Mouse (Mus musculus) thymus, adult 2 months (tissue): ENCODE measurements at regions not wholly inside any gene's neighbourhood (a gene's known extent, or its start where the extent isn't known, plus 50 kb on each side); places are given as distances from the start of the nearest gene placed in this dataset.

Experiments
- CTCF ChIP-seq: fragments of 200-500 bp; IDR thresholded peaks from 2 replicates; pipeline ENCODE4 v1.5.1; 2012; ENCODE audit warnings: mild to moderate bottlenecking, control low read depth, low read length, moderate library complexity, borderline replicate concordance; ENCODE audit not compliant: control insufficient read depth, poor library complexity, insufficient read depth; ENCODE audit errors: extremely low read depth
- POLR2A ChIP-seq: fragments of 200-500 bp; IDR thresholded peaks from 2 replicates; pipeline ENCODE4 v1.6.1; 2012; ENCODE audit warnings: mild to moderate bottlenecking, low read length, control low read depth, moderate library complexity; ENCODE audit not compliant: control insufficient read depth, poor library complexity, insufficient read depth; ENCODE audit errors: extremely low read depth

- TF ChIP-seq CTCF (no peak), POLR2A (no peak)
Observed at GRCm38 (mm10) chr7:135986021-135986420, 269.9 kb upstream of the Mki67 start.
